17 mouse cellular contexts compared by ENCODE assay signal in genomic region chr1:175185211-175185610, GRCm38 (mm10).
"Had no signal": no experiment of that assay in that cellular context is flagged by ENCODE, and none has a peak within 500 bp of the region (broad histone marks: within the 10 kb centered on the region; RNA-seq: fewer than 3 reads in every experiment).

No protein-coding gene starts in this region.

- H3K9me3 ChIP-seq: limb, embryonic 12.5 days; liver, embryonic 13.5 days; lung, embryonic 15.5 days; midbrain, embryonic 12.5 days had no signal

- H3K27ac ChIP-seq: kidney, postnatal 0 days; limb, embryonic 12.5 days; liver, embryonic 13.5 days; lung, embryonic 15.5 days; macrophage; midbrain, embryonic 12.5 days had no signal

- DNase-seq: kidney, adult 11 months; kidney, adult 9 months; kidney, postnatal 36 days; layer of hippocampus, postnatal 36 days; liver; liver, embryonic 13.5 days; liver, postnatal 0 days; lung, postnatal 14 days; right cerebral cortex, postnatal 14 days; thymus, postnatal 4 days had no signal

- H3K4me2 ChIP-seq: limb, embryonic 12.5 days; liver, embryonic 13.5 days; lung, embryonic 15.5 days; midbrain, embryonic 12.5 days had no signal

- H3K27me3 ChIP-seq: limb, embryonic 12.5 days; liver, embryonic 13.5 days; lung, embryonic 15.5 days; megakaryocyte, embryonic 14.5 days; midbrain, embryonic 12.5 days had no signal

- ATAC-seq: liver, postnatal 0 days; midbrain, embryonic 16.5 days had no signal

- H3K36me3 ChIP-seq: limb, embryonic 12.5 days; liver, embryonic 13.5 days; lung, embryonic 15.5 days; midbrain, embryonic 12.5 days had no signal

- H3K9ac ChIP-seq: limb, embryonic 12.5 days; liver, embryonic 13.5 days; liver, postnatal 0 days; lung, embryonic 15.5 days; midbrain, embryonic 12.5 days had no signal

- H3K4me3 ChIP-seq: limb, embryonic 12.5 days; liver, embryonic 13.5 days; lung, embryonic 15.5 days; megakaryocyte, embryonic 14.5 days; midbrain, embryonic 12.5 days had no signal

- H3K4me1 ChIP-seq: limb, embryonic 12.5 days; liver, embryonic 13.5 days; lung, embryonic 15.5 days; megakaryocyte, embryonic 14.5 days; midbrain, embryonic 12.5 days had no signal
